Mouse (Mus musculus): ENCODE measurements at regions not wholly inside any gene's neighbourhood (a gene's known extent, or its start where the extent isn't known, plus 50 kb on each side); places are given as distances from the start of the nearest gene placed in this dataset.

GRCm38 (mm10) chr6:100132916-100133600, 154.2 kb downstream of the Rybp start:
- 31% methylated on average over 4 of the region's 4 CpGs for whole genome bisulfite sequencing
- ATAC-seq, result peak; percentile 33; the same call in 1 of the 2 replicates
- H3K9ac ChIP-seq (ENCODE audit: low read depth, low read length), result no peak overlapping the region
- H3K27ac ChIP-seq (ENCODE audit: low read length), result no peak overlapping the region
- peaks cover 12% of the 10 kb centered on the region for H3K4me1 ChIP-seq (ENCODE audit: control insufficient read depth, insufficient read depth, low read length)
- H3K4me2 ChIP-seq (ENCODE audit: low read length), result no peak overlapping the region
- H3K4me3 ChIP-seq (ENCODE audit: low read depth, low read length), result no peak overlapping the region
- no peaks in the 10 kb centered on the region for H3K36me3 ChIP-seq (ENCODE audit: control insufficient read depth, insufficient read depth, low read length)
- H3K9me3 ChIP-seq (replicated peaks; ENCODE audit: control insufficient read depth, low read length, poor library complexity, severe bottlenecking), result no peaks in the 10 kb centered on the region
- H3K27me3 ChIP-seq (ENCODE audit: control insufficient read depth, insufficient read depth, low read depth, low read length), result no peaks in the 10 kb centered on the region; the same call in 1 of the 2 replicates

GRCm38 (mm10) chr6:100127221-100128143, 159.8 kb downstream of the Rybp start:
- Histone ChIP-seq H3K4me2 (ENCODE audit: low read length) (no peak overlapping the region), H3K4me1 (ENCODE audit: control insufficient read depth, insufficient read depth, low read length) (no peaks in the 10 kb centered on the region), H3K36me3 (ENCODE audit: control insufficient read depth, insufficient read depth, low read length) (no peaks in the 10 kb centered on the region), H3K27me3 (ENCODE audit: control insufficient read depth, insufficient read depth, low read depth, low read length) (no peaks in the 10 kb centered on the region; the same call in 1 of the 2 replicates), H3K27ac (ENCODE audit: low read length) (no peak overlapping the region), H3K4me3 (ENCODE audit: low read depth, low read length) (no peak overlapping the region), H3K9ac (ENCODE audit: low read depth, low read length) (no peak overlapping the region), H3K9me3 (replicated peaks; ENCODE audit: control insufficient read depth, low read length, poor library complexity, severe bottlenecking) (peaks cover 3% of the 10 kb centered on the region; the same call in 1 of the 2 replicates)
- peak; percentile 76 for ATAC-seq
- 36% methylated on average over 15 of the region's 15 CpGs for WGBS

- H3K4me2 ChIP-seq (ENCODE audit: low read length), result no peak overlapping the region
- no peak overlapping the region for H3K27ac ChIP-seq (ENCODE audit: low read length)
- no peak overlapping the region for H3K4me3 ChIP-seq (ENCODE audit: low read depth, low read length)
- no peaks in the 10 kb centered on the region for H3K36me3 ChIP-seq (ENCODE audit: control insufficient read depth, insufficient read depth, low read length)
- H3K9me3 ChIP-seq (replicated peaks; ENCODE audit: control insufficient read depth, low read length, poor library complexity, severe bottlenecking), result peaks cover 3% of the 10 kb centered on the region; the same call in 1 of the 2 replicates
- H3K4me1 ChIP-seq (ENCODE audit: control insufficient read depth, insufficient read depth, low read length), result no peaks in the 10 kb centered on the region
- WGBS, result 48% methylated on average over 8 of the region's 8 CpGs
- no peaks in the 10 kb centered on the region; the same call in 1 of the 2 replicates for H3K27me3 ChIP-seq (ENCODE audit: control insufficient read depth, insufficient read depth, low read depth, low read length)
- ATAC-seq, result no peak
- no peak overlapping the region for H3K9ac ChIP-seq (ENCODE audit: low read depth, low read length)
Measured at GRCm38 (mm10) chr6:100126736-100127135, 160.5 kb downstream of the Rybp start.

GRCm38 (mm10) chr6:100126326-100126725, 161.0 kb downstream of the Rybp start:
- no peak overlapping the region for H3K27ac ChIP-seq (ENCODE audit: low read length)
- no peaks in the 10 kb centered on the region for H3K36me3 ChIP-seq (ENCODE audit: control insufficient read depth, insufficient read depth, low read length)
- H3K4me1 ChIP-seq (ENCODE audit: control insufficient read depth, insufficient read depth, low read length), result no peaks in the 10 kb centered on the region
- no peaks in the 10 kb centered on the region; the same call in 1 of the 2 replicates for H3K27me3 ChIP-seq (ENCODE audit: control insufficient read depth, insufficient read depth, low read depth, low read length)
- peaks cover 3% of the 10 kb centered on the region; the same call in 1 of the 2 replicates for H3K9me3 ChIP-seq (replicated peaks; ENCODE audit: control insufficient read depth, low read length, poor library complexity, severe bottlenecking)
- H3K4me2 ChIP-seq (ENCODE audit: low read length), result no peak overlapping the region
- ATAC-seq, result no peak
- no peak overlapping the region for H3K9ac ChIP-seq (ENCODE audit: low read depth, low read length)
- H3K4me3 ChIP-seq (ENCODE audit: low read depth, low read length), result no peak overlapping the region
- 73% methylated on average over 3 of the region's 3 CpGs for WGBS

GRCm38 (mm10) chr6:100121240-100121639, 166.0 kb downstream of the Rybp start:
- no peak overlapping the region for H3K4me2 ChIP-seq (ENCODE audit: low read length)
- no peaks in the 10 kb centered on the region for H3K36me3 ChIP-seq (ENCODE audit: control insufficient read depth, insufficient read depth, low read length)
- H3K9me3 ChIP-seq (replicated peaks; ENCODE audit: control insufficient read depth, low read length, poor library complexity, severe bottlenecking), result peaks cover 3% of the 10 kb centered on the region; the same call in 1 of the 2 replicates
- no peak overlapping the region for H3K4me3 ChIP-seq (ENCODE audit: low read depth, low read length)
- peaks cover 8% of the 10 kb centered on the region for H3K4me1 ChIP-seq (ENCODE audit: control insufficient read depth, insufficient read depth, low read length)
- 55% methylated on average over 6 of the region's 6 CpGs for WGBS
- ATAC-seq, result no peak
- H3K9ac ChIP-seq (ENCODE audit: low read depth, low read length), result no peak overlapping the region
- no peak overlapping the region for H3K27ac ChIP-seq (ENCODE audit: low read length)
- no peaks in the 10 kb centered on the region for H3K27me3 ChIP-seq (ENCODE audit: control insufficient read depth, insufficient read depth, low read depth, low read length)

GRCm38 (mm10) chr6:100120017-100120944, 167.0 kb downstream of the Rybp start:
- Histone ChIP-seq H3K9me3 (replicated peaks; ENCODE audit: control insufficient read depth, low read length, poor library complexity, severe bottlenecking) (peaks cover 1% of the 10 kb centered on the region; the same call in 1 of the 2 replicates), H3K36me3 (ENCODE audit: control insufficient read depth, insufficient read depth, low read length) (no peaks in the 10 kb centered on the region), H3K4me2 (ENCODE audit: low read length) (no peak overlapping the region), H3K4me1 (ENCODE audit: control insufficient read depth, insufficient read depth, low read length) (peaks cover 8% of the 10 kb centered on the region), H3K9ac (ENCODE audit: low read depth, low read length) (peak overlapping the region; percentile 30; the same call in 1 of the 2 replicates), H3K4me3 (ENCODE audit: low read depth, low read length) (no peak overlapping the region), H3K27ac (ENCODE audit: low read length) (no peak overlapping the region), H3K27me3 (ENCODE audit: control insufficient read depth, insufficient read depth, low read depth, low read length) (no peaks in the 10 kb centered on the region)
- ATAC-seq, result no peak
- 38% methylated on average over 16 of the region's 16 CpGs for WGBS

- H3K4me3 ChIP-seq (ENCODE audit: low read depth, low read length), result no peak overlapping the region
- no peaks in the 10 kb centered on the region for H3K9me3 ChIP-seq (replicated peaks; ENCODE audit: control insufficient read depth, low read length, poor library complexity, severe bottlenecking)
- no peak overlapping the region for H3K27ac ChIP-seq (ENCODE audit: low read length)
- H3K4me2 ChIP-seq (ENCODE audit: low read length), result no peak overlapping the region
- no peak overlapping the region for H3K9ac ChIP-seq (ENCODE audit: low read depth, low read length)
- peaks cover 8% of the 10 kb centered on the region for H3K4me1 ChIP-seq (ENCODE audit: control insufficient read depth, insufficient read depth, low read length)
- ATAC-seq, result no peak
- 96% methylated on average over 3 of the region's 3 CpGs for whole genome bisulfite sequencing
- H3K36me3 ChIP-seq (ENCODE audit: control insufficient read depth, insufficient read depth, low read length), result no peaks in the 10 kb centered on the region
- H3K27me3 ChIP-seq (ENCODE audit: control insufficient read depth, insufficient read depth, low read depth, low read length), result no peaks in the 10 kb centered on the region
Measured at GRCm38 (mm10) chr6:100117084-100117483, 170.2 kb downstream of the Rybp start.

GRCm38 (mm10) chr6:100113393-100114137, 173.7 kb downstream of the Rybp start:
- no peak overlapping the region for H3K4me2 ChIP-seq (ENCODE audit: low read length)
- whole genome bisulfite sequencing, result 66% methylated on average over 4 of the region's 4 CpGs
- H3K9me3 ChIP-seq (replicated peaks; ENCODE audit: control insufficient read depth, low read length, poor library complexity, severe bottlenecking), result no peaks in the 10 kb centered on the region
- H3K36me3 ChIP-seq (ENCODE audit: control insufficient read depth, insufficient read depth, low read length), result no peaks in the 10 kb centered on the region
- H3K4me1 ChIP-seq (ENCODE audit: control insufficient read depth, insufficient read depth, low read length), result peaks cover 4% of the 10 kb centered on the region; the same call in 1 of the 2 replicates
- no peaks in the 10 kb centered on the region for H3K27me3 ChIP-seq (ENCODE audit: control insufficient read depth, insufficient read depth, low read depth, low read length)
- H3K9ac ChIP-seq (ENCODE audit: low read depth, low read length), result no peak overlapping the region
- ATAC-seq, result 0 out of 2 replicates have a peak, but pooled peaks have one; percentile 51
- H3K4me3 ChIP-seq (ENCODE audit: low read depth, low read length), result no peak overlapping the region
- H3K27ac ChIP-seq (ENCODE audit: low read length), result no peak overlapping the region

Measured in midbrain, embryonic 16.5 days (tissue).